Mouse (Mus musculus): ENCODE measurements at regions not wholly inside any gene's neighbourhood (a gene's known extent, or its start where the extent isn't known, plus 50 kb on each side); places are given as distances from the start of the nearest gene placed in this dataset.

GRCm38 (mm10) chr2:172779096-172779495 is 161.0 kb downstream of the Bmp7 start:
- no peak for TF ChIP-seq POLR2A (IDR thresholded peaks at IDR 0.05; ENCODE audit: control insufficient read depth, extremely low read depth, insufficient read depth, low read length, poor library complexity)
- TF ChIP-seq CTCF (IDR thresholded peaks at IDR 0.05; ENCODE audit: borderline replicate concordance, control insufficient read depth, extremely low read depth, insufficient read depth, low read length, poor library complexity), result no peak
